Mouse (Mus musculus) G1E (cell line): ENCODE data around the gene Enpp7.

Experiments
- CTCF ChIP-seq: IDR thresholded peaks from 2 replicates; pipeline ENCODE4 v1.5.1; 2012; ENCODE audit warnings: low read depth, low read length, inconsistent platforms, mixed read lengths
- GATA2 ChIP-seq: IDR thresholded peaks from 2 replicates; pipeline ENCODE4 v1.6.1; 2012; ENCODE audit warnings: low read depth, low read length, inconsistent platforms, borderline replicate concordance
- TAL1 ChIP-seq: conservative IDR thresholded peaks from 2 replicates; pipeline ENCODE4 v1.6.1; 2012; ENCODE audit warnings: low read depth, low read length, inconsistent platforms, mixed read lengths

DNA sequence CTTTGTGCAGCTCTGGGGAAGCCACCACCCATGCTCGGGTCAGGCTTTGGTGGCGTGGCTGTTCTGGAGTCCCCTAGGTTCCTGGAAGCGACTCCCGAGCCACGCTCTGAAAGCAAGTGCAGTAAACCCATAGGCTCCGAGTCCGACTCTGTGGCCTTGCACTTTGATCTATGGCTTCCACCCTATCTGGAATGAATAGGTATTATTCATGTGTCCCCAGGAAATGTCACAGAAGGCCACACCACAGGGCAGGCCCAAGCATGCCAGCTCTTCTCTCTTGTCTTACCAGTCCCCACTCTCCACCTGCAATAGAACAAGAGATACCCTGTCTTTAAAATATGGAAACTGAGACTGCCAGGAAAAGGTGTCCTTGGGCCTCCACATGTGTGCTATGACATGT lies 13.6 kb upstream of the Enpp7 start:
- TF ChIP-seq CTCF (no peak), GATA2 (no peak), TAL1 (no peak)
